Mouse (Mus musculus): ENCODE results near the gene Il25. TPM values are rescaled to one million over a fixed set of nuclear protein-coding genes. Genes with fewer than 3 reads are reported as not detected.

Il25 gene
- polyA plus RNA-seq, 1 experiment from 2014 or later: not detected

DNA sequence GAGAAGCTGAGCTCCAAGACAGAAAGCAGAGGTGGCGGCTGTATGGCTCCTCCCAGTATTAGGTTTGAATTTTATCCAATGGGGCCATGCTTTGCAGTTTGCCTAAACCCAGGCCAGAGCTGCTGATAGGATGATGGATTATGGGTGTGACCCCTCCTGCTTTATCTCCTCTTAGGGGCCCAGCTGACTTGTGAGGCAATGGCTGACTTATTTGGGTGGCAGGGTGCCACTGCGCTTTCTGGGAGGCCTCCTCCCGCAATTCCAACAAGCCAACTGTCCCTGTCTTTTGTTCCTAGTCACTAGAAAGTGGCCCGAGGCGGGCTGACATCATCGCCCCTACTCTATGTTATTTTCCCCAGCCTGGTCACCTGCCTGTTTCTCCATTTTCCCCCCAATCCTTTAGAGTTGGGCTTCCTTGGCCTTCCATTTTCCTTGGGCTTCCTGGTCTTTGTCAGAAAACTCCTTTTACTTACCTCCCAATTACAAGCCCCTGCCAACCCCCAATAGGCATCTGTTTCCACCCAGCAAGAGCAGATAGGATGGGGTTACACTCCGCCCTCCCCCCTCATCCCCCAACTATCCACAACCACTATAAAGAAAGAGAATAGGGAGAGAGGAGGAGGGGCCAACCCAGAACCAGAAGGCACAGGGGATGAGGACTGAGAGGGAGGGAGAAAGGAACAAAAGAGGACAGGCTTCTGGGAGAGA is 7.7 kb upstream of the Il25 start:
- Histone ChIP-seq H3K4me2 (ENCODE audit: low read depth, low read length) (peak overlapping the region; percentile 97), H3K4me1 (ENCODE audit: control insufficient read depth, insufficient read depth, low read length) (peaks cover 11% of the 10 kb centered on the region), H3K4me3 (ENCODE audit: low read depth, low read length) (peak overlapping the region; percentile 49), H3K9me3 (replicated peaks; ENCODE audit: control insufficient read depth, low read length) (peaks cover 10% of the 10 kb centered on the region), H3K36me3 (replicated peaks; ENCODE audit: control insufficient read depth, insufficient read depth, low read depth, low read length) (peaks cover 11% of the 10 kb centered on the region), H3K27ac (replicated peaks; ENCODE audit: low read depth, low read length) (peak overlapping the region; percentile 99), H3K27me3 (ENCODE audit: control insufficient read depth, insufficient read depth, low read length) (no peaks in the 10 kb centered on the region), H3K9ac (replicated peaks; ENCODE audit: low read length) (peak overlapping the region; percentile 98)
- DNase-seq (ENCODE audit: low spot score): peak; percentile 77
- peak; percentile 65 for ATAC-seq (replicated peaks; ENCODE audit: insufficient number of reproducible peaks, low FRiP score, low TSS enrichment, low read depth)
- WGBS: 11% methylated on average over 7 of the region's 7 CpGs

DNA sequence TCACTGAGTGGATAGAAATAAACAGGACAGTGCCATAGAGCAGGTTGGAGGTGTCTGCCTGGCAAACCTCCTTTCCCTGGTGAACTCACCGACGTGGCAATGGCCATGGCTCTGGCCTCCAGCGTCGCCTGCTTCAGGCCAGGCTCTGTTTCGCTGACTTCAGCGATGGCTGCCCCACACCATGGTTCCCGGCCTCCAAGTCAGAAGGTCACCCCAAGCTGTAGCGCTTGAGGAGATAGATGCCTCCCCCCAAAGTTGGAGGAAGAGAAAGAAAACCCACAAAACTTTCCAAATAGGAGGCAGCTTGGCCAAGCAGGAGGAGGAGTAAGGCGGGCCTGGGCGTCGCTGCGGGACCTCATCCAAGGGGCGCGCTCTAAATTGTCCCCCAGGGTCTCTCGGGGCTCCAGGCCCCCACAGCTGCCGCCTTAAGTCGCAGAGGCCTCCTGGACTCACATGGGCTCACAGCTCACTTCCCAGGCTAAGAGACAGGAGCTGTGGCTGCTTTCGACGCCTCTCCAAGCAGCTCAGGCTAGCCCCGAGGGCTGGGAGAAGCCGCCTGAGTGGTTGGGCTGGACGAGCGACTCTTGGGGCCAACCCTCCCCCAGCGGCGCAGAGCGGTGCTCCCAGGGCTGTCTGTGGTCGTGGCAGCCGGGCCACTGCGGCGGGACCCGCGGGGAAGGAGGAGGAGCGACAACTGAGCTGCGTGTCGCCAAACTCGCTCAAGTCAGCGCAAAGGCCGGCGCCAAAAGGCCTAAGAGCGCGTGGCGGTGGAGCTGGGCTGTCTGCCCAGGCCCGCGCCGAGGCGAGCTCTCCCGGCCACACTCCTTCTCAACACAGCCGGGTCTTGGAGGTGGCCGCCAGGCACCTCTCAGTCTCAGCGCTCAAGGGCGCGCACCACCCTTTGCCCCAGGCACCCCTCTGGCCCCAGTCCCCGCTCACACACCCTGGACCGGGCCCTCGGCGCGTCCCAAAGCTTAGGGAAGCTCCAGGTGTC is 6.8 kb upstream of the Il25 start, which contains the start of gene Efs:
Efs (minus strand) TSS at position 778 of the 994 bp plus-strand sequence.
- H3K36me3 ChIP-seq (replicated peaks; ENCODE audit: control insufficient read depth, insufficient read depth, low read depth, low read length): peaks cover 9% of the 10 kb centered on the region
- peaks cover 10% of the 10 kb centered on the region for H3K9me3 ChIP-seq (replicated peaks; ENCODE audit: control insufficient read depth, low read length)
- H3K4me1 ChIP-seq (ENCODE audit: control insufficient read depth, insufficient read depth, low read length): peaks cover 11% of the 10 kb centered on the region
- H3K27me3 ChIP-seq (ENCODE audit: control insufficient read depth, insufficient read depth, low read length): no peaks in the 10 kb centered on the region
- H3K4me3 ChIP-seq (ENCODE audit: low read depth, low read length): peak within 1 kb of the TSS; percentile 49
- H3K27ac ChIP-seq (replicated peaks; ENCODE audit: low read depth, low read length): peak within 1 kb of the TSS; percentile 99
- H3K9ac ChIP-seq (replicated peaks; ENCODE audit: low read length): peak within 1 kb of the TSS; percentile 98
- DNase-seq (ENCODE audit: low spot score) (peak; percentile 75), ATAC-seq (replicated peaks; ENCODE audit: insufficient number of reproducible peaks, low FRiP score, low TSS enrichment, low read depth) (peak; percentile 75)
- WGBS: under 1% methylated on average over 57 of the region's 57 CpGs
- peak within 1 kb of the TSS; percentile 97 for H3K4me2 ChIP-seq (ENCODE audit: low read depth, low read length)

DNA sequence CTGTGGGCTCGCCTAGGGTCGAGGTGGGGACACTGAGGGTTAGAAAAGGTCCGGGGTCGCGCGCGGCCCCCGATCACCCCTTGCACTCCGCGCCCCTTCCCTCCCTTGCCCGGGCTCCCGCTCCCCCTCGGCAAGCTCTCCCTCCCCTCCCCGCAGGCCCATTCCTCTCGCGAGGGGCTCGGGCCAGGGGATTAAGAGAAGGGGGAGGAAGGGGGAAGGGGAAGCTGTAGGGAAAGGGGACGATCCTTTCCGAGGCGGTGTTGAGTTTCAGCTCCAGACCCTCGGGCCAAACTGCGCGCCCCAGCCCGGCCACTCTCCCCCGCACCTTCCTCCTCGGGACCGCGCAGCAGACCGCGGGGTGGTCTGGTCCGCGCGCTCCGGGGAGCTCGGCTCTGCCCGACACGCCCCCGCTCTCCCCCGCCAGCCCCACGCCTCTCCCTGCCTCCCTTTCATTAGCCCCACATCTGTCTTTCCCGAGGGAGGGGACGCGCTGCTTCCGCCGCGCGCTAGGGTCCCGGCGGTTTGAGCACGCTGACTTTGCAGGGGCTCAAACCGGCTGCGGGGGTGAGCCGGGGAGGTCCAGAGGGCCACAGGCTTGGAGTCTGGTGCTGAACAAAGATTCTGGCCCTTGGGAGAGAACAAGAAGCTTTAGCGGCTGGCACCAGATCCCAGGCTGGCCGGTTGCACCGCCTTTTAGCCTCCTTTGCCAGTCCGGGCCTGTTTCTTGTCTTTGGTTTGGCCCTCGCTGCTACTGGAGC is 5.9 kb upstream of the Il25 start:
- peaks cover under 1% of the 10 kb centered on the region; the same call in 1 of the 2 replicates for H3K36me3 ChIP-seq (replicated peaks; ENCODE audit: control insufficient read depth, insufficient read depth, low read depth, low read length)
- peaks cover under 1% of the 10 kb centered on the region; the same call in 1 of the 2 replicates for H3K9me3 ChIP-seq (replicated peaks; ENCODE audit: control insufficient read depth, low read length)
- H3K4me3 ChIP-seq (ENCODE audit: low read depth, low read length): peak overlapping the region; percentile 49
- H3K27me3 ChIP-seq (ENCODE audit: control insufficient read depth, insufficient read depth, low read length): no peaks in the 10 kb centered on the region
- peak; percentile 92 for DNase-seq (ENCODE audit: low spot score)
- peaks cover 11% of the 10 kb centered on the region for H3K4me1 ChIP-seq (ENCODE audit: control insufficient read depth, insufficient read depth, low read length)
- ATAC-seq (replicated peaks; ENCODE audit: insufficient number of reproducible peaks, low FRiP score, low TSS enrichment, low read depth): peak; percentile 82
- peak overlapping the region; percentile 97 for H3K4me2 ChIP-seq (ENCODE audit: low read depth, low read length)
- H3K27ac ChIP-seq (replicated peaks; ENCODE audit: low read depth, low read length): peak overlapping the region; percentile 99
- under 1% methylated on average over 42 of the region's 58 CpGs for WGBS
- H3K9ac ChIP-seq (replicated peaks; ENCODE audit: low read length): peak overlapping the region; percentile 98

DNA sequence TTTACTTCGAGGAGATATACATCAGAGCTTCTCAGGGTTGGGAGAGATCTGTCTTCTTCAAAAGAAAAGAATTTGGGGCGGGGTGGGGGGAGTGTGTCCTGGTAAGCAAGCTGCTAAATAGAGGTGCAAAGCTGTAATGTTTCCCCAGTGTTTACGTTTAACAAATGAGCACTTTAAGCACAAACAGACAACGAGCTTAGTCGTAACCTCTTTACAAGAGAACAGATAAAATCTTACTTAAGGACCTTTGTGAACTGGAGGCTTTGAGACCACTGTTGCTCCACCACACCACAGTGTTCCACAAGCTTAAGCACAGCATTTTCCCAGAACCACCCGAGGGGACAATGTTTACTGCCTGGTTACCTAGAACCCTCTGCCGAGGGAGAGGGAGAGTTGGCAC is 5.2 kb upstream of the Il25 start:
- H3K9ac ChIP-seq (replicated peaks; ENCODE audit: low read length): peak overlapping the region; percentile 98
- 15% methylated on average over 7 of the region's 7 CpGs for WGBS
- H3K4me2 ChIP-seq (ENCODE audit: low read depth, low read length): peak overlapping the region; percentile 97
- DNase-seq (ENCODE audit: low spot score) (no peak), ATAC-seq (replicated peaks; ENCODE audit: insufficient number of reproducible peaks, low FRiP score, low TSS enrichment, low read depth) (no peak)
- H3K27ac ChIP-seq (replicated peaks; ENCODE audit: low read depth, low read length): peak overlapping the region; percentile 99
- H3K36me3 ChIP-seq (replicated peaks; ENCODE audit: control insufficient read depth, insufficient read depth, low read depth, low read length): no peaks in the 10 kb centered on the region; the same call in 1 of the 2 replicates
- H3K9me3 ChIP-seq (replicated peaks; ENCODE audit: control insufficient read depth, low read length): no peaks in the 10 kb centered on the region
- H3K4me3 ChIP-seq (ENCODE audit: low read depth, low read length): peak overlapping the region; percentile 49
- H3K27me3 ChIP-seq (ENCODE audit: control insufficient read depth, insufficient read depth, low read length): no peaks in the 10 kb centered on the region
- H3K4me1 ChIP-seq (ENCODE audit: control insufficient read depth, insufficient read depth, low read length): peaks cover 11% of the 10 kb centered on the region

DNA sequence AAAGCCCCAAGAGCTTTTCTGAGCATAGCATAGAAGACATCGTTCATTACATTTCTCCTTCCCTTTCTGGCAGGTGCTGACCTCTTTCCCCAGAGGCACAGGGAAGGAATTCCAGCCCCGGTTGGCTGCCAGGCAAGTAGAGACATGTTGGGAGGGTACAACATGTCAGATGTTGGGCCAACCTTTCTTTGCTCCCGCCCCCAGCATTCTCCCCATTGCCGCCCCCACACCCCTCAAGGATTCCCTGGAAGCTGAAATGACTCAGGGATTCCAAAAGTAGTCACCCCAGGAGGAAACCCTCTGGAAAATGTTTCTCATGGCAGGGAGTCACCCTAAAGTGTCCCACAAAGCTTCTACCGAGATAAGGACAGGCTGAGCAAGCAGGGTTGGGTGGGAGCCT is 2.7 kb upstream of the Il25 start:
- peaks cover 9% of the 10 kb centered on the region for H3K4me1 ChIP-seq (ENCODE audit: control insufficient read depth, insufficient read depth, low read length)

DNA sequence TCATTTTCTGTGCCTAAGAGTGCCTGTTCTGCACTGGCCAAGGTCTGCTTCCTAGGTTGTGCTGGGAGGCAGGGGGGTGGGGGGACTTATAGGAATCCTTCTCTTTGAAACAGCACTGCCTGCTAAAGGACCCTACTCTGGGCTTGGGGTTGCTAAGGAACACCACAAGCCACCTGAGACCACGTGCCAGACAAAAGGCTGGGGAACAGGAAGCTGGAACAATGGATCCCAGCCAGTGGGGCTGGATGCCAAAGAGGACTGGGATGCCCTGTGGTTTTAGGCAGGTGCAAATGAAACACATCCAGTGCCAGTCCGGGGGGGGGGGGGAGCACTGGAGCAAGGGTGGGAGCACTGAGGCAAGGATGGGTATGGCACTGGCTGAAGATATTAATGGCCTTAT is 2.1 kb upstream of the Il25 start:
- Histone ChIP-seq H3K27me3 (ENCODE audit: control insufficient read depth, insufficient read depth, low read length) (no peaks in the 10 kb centered on the region), H3K9me3 (replicated peaks; ENCODE audit: control insufficient read depth, low read length) (no peaks in the 10 kb centered on the region), H3K4me2 (ENCODE audit: low read depth, low read length) (no peak overlapping the region), H3K4me3 (ENCODE audit: low read depth, low read length) (no peak overlapping the region), H3K27ac (replicated peaks; ENCODE audit: low read depth, low read length) (no peak overlapping the region), H3K4me1 (ENCODE audit: control insufficient read depth, insufficient read depth, low read length) (peaks cover 5% of the 10 kb centered on the region), H3K9ac (replicated peaks; ENCODE audit: low read length) (no peak overlapping the region), H3K36me3 (replicated peaks; ENCODE audit: control insufficient read depth, insufficient read depth, low read depth, low read length) (no peaks in the 10 kb centered on the region)
- DNase-seq (ENCODE audit: low spot score) (no peak), ATAC-seq (replicated peaks; ENCODE audit: insufficient number of reproducible peaks, low FRiP score, low TSS enrichment, low read depth) (no peak)
- 28% methylated on average over 2 of the region's 2 CpGs for WGBS

More for the DNA sequence above, 2.7 kb upstream of the Il25 start:
- Histone ChIP-seq H3K36me3 (replicated peaks; ENCODE audit: control insufficient read depth, insufficient read depth, low read depth, low read length) (no peaks in the 10 kb centered on the region), H3K4me3 (ENCODE audit: low read depth, low read length) (no peak overlapping the region), H3K9me3 (replicated peaks; ENCODE audit: control insufficient read depth, low read length) (no peaks in the 10 kb centered on the region), H3K4me2 (ENCODE audit: low read depth, low read length) (no peak overlapping the region), H3K9ac (replicated peaks; ENCODE audit: low read length) (no peak overlapping the region), H3K27me3 (ENCODE audit: control insufficient read depth, insufficient read depth, low read length) (no peaks in the 10 kb centered on the region), H3K27ac (replicated peaks; ENCODE audit: low read depth, low read length) (no peak overlapping the region)
- 67% methylated on average over 5 of the region's 5 CpGs for WGBS
- ATAC-seq (replicated peaks; ENCODE audit: insufficient number of reproducible peaks, low FRiP score, low TSS enrichment, low read depth): no peak
- no peak for DNase-seq (ENCODE audit: low spot score)

DNA sequence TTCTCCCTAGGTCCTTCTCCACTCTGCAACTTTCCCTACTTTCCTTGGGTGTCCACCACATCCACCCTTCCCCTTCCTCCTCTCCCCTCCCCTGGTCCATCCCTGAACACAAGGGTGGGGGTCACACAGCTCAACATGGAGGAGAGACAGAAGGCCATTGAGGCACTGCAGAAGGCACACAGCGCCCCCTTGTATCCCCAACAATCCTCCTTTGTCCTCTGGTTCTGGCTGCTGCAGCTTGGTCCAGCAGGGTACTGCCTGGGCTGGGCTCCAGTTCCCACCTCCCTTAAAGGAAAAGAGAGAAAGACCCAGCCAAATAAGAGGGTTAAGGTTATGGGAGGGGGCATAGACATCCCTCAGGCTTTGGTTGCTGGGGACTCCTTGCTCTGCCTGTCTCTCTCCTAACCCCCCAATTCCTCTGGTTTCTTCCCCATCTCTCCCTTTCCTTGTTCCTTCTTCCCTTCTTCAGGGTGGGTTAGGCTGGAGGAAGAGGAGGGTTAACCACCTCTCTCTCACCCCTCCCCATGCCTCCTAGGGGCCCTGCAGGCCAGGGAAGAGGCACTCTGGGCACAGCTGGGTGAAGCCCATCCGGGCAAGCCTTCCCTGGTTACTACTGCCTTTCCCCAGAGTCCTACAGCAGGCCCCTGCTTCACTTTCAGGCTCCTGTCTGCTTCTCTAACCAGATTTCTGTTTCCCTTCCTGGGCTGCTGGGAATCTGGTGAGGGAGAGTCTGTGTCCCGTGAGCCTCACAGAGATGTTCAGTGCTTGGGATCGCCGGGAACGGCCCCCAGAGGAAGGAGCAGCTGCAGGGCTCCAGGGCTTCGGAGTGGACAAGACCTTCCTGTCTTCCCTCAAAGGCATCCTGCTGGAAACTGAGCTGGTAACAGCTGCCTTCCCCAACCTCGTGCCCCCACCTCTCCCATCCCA is 3.7 kb downstream of the Il25 start, which contains the start of gene Cmtm5:
Cmtm5 (plus strand) TSS at position 358 of the 927 bp plus-strand sequence.
- Histone ChIP-seq H3K9ac (replicated peaks; ENCODE audit: low read length) (peak within 1 kb of the TSS; percentile 52), H3K4me3 (ENCODE audit: low read depth, low read length) (no peak within 1 kb of the TSS), H3K4me1 (ENCODE audit: control insufficient read depth, insufficient read depth, low read length) (peaks cover 7% of the 10 kb centered on the region; the same call in 1 of the 2 replicates), H3K27ac (replicated peaks; ENCODE audit: low read depth, low read length) (peak within 1 kb of the TSS; percentile 52), H3K9me3 (replicated peaks; ENCODE audit: control insufficient read depth, low read length) (no peaks in the 10 kb centered on the region), H3K27me3 (ENCODE audit: control insufficient read depth, insufficient read depth, low read length) (no peaks in the 10 kb centered on the region), H3K4me2 (ENCODE audit: low read depth, low read length) (no peak within 1 kb of the TSS; the same call in 1 of the 2 replicates), H3K36me3 (replicated peaks; ENCODE audit: control insufficient read depth, insufficient read depth, low read depth, low read length) (no peaks in the 10 kb centered on the region)
- 11% methylated on average over 8 of the region's 8 CpGs for WGBS
- no peak for ATAC-seq (replicated peaks; ENCODE audit: insufficient number of reproducible peaks, low FRiP score, low TSS enrichment, low read depth)
- no peak for DNase-seq (ENCODE audit: low spot score)
